Mouse (Mus musculus): ENCODE data around the gene Mlkl.

Gene Mlkl

DNA sequence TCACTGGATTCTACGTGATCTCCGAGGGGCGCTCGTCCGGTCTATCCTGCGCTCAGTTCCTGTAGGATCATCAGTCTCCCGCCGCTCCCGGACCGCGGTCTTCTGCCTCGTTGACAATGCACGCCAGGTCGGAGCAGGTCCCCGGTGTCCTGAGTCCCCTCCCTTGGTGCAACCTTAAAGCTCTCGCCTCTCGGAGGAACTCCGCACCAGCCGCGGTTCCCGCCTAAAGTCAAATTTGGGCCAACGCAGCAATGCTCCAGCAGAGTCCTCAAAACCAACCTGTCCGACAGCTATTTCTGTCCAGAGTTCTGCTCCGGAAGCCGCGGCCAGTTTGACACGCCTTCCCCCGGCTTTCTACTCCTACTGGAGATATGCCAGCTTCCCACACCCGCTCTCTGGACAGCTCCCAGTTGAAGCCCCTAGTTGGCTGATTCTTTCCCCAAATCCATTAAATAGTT, at the start of gene Mlkl:
Mlkl (minus strand) TSS at position 288 of the 458 bp plus-strand sequence.
- ChIA-PET POLR2A (interaction anchor here in 3 of 4 experiments (0.7 to 1.2 kb wide), 7 partner anchors 28 to 1190 kb away, joined by 3 to 8 read pairs (median 3); partner anchors contain the start of gene Rfwd3 (in 1 of the 3)), CTCF (interaction anchor here in 2 of 4 experiments (0.5 to 1.7 kb wide), 8 partner anchors 13 to 675 kb away, joined by 3 to 7 read pairs (median 4); partner anchors contain the start of gene Rfwd3 (in 1 of the 2))

DNA sequence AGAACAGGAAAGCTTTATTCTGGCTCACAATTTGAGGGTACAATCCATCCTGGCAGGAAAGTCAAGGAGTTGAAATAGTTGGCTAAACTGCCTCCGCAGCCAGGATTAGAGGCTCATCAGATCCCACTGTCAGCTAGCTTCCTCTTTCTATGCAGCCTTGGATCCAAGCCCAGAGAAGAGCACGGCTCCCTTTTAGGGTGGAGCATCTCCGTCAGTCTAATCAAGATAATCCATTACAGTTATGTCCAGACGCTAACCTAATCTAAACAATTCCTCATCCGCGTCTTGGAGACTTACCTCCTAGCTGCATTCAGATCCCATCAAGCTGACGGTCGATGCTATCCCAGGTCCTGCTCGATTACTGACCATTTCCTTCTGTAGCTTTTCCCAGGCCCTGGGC, 47.9 kb upstream of the Mlkl start:
- CTCF ChIA-PET = interaction anchor here in 2 of 4 experiments (0.6 to 1.4 kb wide), 2 partner anchors 32 to 208 kb away, joined by 3 to 5 read pairs; no protein-coding TSS in a partner anchor
- POLR2A ChIA-PET = interaction anchor here in 2 of 4 experiments (0.6 to 2.1 kb wide), 2 partner anchors 12 to 954 kb away, joined by 3 to 6 read pairs; no protein-coding TSS in a partner anchor

DNA sequence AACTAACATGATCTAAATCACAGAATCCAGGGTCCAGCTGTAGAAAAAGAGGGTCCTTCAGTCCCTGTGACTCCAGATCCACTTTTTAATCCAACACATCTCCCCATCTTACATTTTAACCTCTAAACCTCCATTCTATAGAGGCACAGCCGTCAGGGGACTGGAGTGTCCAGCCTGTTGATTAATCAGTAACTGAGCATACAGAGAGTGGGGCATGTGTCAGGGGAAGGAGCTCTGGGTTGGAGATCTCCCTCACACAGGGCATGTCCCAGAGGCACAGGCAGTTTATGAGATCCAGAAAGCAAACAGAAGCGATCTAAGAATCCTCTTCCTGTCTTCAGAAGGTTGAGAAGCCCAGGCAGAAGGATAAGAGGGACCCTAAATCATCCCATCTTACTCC, 46.7 kb upstream of the Mlkl start:
- ChIA-PET POLR2A (interaction anchor here in 2 of 4 experiments (0.5 to 0.7 kb wide), 2 partner anchors 112 to 1808 kb away, joined by 3 read pairs; no protein-coding TSS in a partner anchor), CTCF (interaction anchor here in 1 of 4 experiments (1.4 kb wide), 1 partner anchor 34 kb away, joined by 5 read pairs; no protein-coding TSS in a partner anchor)

DNA sequence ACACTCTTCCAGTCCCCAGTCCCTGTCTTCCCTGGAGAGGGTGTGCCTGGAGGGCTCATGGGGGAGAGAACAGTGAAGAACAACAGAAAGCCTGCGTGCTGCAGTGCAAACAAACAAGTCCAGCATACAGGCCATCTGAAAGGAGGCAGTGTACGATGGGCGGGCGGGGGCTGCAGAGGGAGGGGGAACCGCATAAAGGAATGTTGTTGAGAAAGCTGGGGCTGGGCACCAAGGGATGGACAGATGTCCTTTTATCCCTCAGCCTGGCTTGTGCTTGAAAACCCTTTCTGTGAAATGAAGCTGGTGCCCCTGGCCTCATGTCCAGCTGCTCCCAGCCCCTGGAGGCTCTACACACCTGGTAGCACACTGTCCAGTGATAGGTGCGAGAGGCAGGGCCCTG, 37.2 kb upstream of the Mlkl start:
- CTCF ChIA-PET = no interaction called here

DNA sequence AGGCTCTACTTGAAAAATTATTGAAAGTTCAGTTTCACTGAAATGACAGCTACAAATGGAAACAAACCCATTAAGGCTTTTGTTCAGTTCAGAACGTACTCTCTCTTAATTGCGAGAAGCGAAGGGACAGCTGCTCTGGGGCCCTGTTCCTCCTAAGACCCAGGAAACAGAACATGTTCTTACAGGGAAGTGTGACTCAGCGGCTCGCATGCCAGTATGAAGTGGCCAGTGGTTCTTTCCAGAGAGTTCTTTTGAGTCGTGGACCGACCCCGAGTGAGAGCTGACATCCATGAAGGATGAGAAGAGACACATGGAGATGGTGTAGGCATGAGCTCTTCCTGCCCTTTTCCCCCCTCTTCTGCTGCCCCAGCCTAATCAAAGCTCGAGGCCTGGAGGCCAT, 31.7 kb upstream of the Mlkl start:
- ChIA-PET CTCF (interaction anchor here in 1 of 4 experiments (0.8 kb wide), 1 partner anchor 97 kb away, joined by 3 read pairs; no protein-coding TSS in a partner anchor), POLR2A (no interaction called here)

More for the DNA sequence above, 37.2 kb upstream of the Mlkl start:
- POLR2A ChIA-PET = interaction anchor here in 1 of 4 experiments (1.4 kb wide), 1 partner anchor 22 kb away, joined by 3 read pairs; no protein-coding TSS in a partner anchor

DNA sequence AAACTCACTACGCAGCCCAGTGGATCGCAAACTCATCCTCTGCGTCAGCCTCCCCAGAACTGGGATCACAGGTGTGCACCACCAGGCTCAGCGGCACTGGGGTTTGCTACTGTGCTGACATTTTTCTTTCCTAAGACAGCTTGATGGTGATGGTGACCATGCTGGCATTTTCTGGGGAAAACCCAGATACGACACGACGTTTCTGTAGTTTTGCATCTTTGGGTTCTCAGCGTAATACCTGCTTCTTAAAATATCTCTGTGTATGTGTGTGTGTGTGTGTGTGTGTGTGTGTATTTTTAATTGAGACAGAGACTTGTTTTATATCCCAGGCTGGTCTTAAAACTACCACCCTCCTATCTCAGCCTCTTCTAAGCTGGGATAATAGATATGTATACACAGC, 29.4 kb upstream of the Mlkl start:
- ChIA-PET POLR2A (interaction anchor here in 3 of 4 experiments (0.7 to 2.5 kb wide), 7 partner anchors 14 to 275 kb away, joined by 3 to 9 read pairs (median 5); partner anchors contain the start of genes Rfwd3 (in 2 of the 3), Fa2h (in 1 of the 3), Mlkl (in 1 of the 3) and Zfp1 (in 1 of the 3)), CTCF (interaction anchor here in 1 of 4 experiments (1.2 to 1.4 kb wide), 3 partner anchors 14 to 72 kb away, joined by 3 to 6 read pairs (median 3); no protein-coding TSS in a partner anchor)

DNA sequence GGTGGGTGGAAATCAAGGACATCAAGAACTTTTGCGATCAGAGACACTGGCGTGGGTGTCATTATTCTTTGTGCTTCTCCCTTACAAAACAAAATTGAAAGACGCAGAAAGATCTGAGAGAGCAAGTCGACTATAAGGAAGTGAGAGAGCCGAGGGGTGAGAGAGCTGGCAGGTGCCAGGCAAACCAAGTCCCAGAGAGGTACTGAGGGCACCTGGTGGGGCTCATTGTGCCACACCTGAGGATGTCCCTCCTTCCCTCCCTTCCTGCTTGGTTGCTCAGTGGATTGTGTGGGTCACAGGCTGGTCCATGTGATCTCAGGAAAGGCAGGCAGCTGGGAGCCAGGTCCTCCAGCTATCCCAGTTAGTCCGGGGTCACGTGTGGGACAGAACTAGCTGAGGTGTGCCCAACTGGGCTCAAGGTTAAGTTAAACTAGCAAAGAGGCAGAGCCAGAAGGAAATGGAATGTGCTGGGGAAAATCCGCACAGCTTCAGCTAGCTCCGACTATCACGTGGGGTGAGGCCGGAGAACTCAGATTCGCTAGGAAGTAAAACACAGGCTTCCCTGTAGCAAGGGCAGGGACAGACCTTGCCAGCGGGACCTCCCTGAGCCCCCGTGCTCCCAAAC, 28.7 kb upstream of the Mlkl start:
- CTCF ChIA-PET = interaction anchor here in 1 of 4 experiments (0.6 to 1.4 kb wide), 5 partner anchors 14 to 1649 kb away, joined by 3 to 6 read pairs (median 3); no protein-coding TSS in a partner anchor
- POLR2A ChIA-PET = interaction anchor here in 3 of 4 experiments (0.7 to 2.5 kb wide), 10 partner anchors 13 to 326 kb away, joined by 3 to 9 read pairs (median 4); partner anchors contain the start of genes Rfwd3 (in 2 of the 3), Fa2h (in 1 of the 3), Mlkl (in 1 of the 3) and Zfp1 (in 1 of the 3)

DNA sequence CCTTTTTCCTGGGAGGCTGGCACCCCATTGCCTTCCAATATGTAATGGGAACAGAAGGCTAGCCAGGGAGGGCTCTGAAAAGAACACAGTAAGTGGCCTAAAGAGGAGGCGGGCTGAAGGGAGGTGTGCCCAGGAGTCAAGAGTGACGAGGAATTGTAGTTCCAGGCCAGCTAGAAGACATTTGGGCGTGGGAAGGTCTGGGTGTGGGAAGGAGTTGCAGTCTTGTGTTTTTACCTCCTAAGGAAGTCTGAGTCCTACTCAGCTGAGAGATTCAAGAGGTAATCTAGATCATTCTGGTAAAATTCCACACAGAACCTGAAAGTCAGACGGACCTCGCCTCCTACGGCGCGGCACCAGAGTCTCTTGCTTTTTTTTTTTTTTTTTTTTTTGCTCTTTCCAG, 25.5 kb upstream of the Mlkl start:
- ChIA-PET POLR2A (interaction anchor here in 1 of 4 experiments (1.3 kb wide), 1 partner anchor 63 kb away, joined by 3 read pairs; the partner anchor contains the start of gene Rfwd3), CTCF (interaction anchor here in 2 of 4 experiments (0.5 to 0.7 kb wide), 3 partner anchors 77 to 1364 kb away, joined by 3 to 9 read pairs (median 3); no protein-coding TSS in a partner anchor)

DNA sequence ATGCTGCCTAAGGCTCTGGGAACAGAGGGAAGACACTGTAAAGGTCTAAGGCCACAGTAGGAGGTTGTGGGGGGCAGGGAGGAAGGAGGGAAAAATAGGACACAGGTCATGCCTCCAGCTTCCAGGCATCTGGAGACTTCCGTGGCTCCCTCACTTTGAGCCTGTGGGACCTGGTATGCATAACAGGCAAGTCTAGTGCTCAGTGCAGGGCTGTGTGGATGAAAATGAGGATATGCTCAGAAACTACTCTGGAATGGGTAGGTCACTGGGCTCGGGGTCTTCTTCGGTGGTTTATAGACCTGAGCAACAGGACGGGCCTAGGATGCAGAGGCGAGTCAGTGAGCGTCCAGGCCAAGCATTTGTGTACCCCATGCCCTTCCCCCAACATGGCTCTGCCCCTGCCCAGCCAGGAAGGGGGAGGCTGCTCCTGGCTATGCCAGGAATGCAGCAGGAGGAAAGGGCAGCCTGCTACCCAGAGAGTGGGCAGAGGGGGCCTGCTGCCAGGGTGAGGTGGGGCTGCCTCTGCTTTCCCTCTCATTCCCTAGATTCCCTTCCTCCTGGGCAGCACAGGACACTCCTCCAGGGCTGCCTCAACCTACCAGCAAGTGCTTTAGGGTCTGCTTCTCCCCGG, 22.7 kb upstream of the Mlkl start:
- POLR2A ChIA-PET = interaction anchor here in 1 of 4 experiments (1.0 to 1.2 kb wide), 2 partner anchors 71 to 85 kb away, joined by 3 to 5 read pairs; no protein-coding TSS in a partner anchor
- CTCF ChIA-PET = interaction anchor here in 2 of 4 experiments (1.0 kb wide), 2 partner anchors 10 to 43 kb away, joined by 3 read pairs; no protein-coding TSS in a partner anchor

DNA sequence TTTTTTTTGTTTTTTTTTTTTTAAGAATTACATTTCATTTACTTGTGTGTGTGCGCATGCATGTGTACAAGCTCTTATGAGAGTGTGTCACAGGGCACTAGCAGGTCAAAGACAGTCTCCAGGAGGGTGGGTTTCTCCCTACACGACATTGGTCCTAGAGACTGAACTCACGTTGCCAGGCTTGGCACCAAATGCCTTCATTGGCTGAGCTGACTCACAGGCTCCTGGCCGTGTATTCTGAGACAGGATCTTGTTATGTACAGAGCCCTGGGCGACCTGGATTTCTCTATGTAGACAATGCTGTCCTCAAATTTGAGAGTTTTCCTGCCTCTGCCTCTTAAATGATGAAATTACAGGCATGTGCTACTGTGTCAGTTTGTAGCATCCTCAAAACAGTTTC, 22.0 kb upstream of the Mlkl start:
- ChIA-PET POLR2A (interaction anchor here in 3 of 4 experiments (0.5 to 1.0 kb wide), 5 partner anchors 10 to 172 kb away, joined by 3 to 5 read pairs (median 3); no protein-coding TSS in a partner anchor), CTCF (interaction anchor here in 3 of 4 experiments (0.7 to 1.0 kb wide), 4 partner anchors 9 to 455 kb away, joined by 3 to 6 read pairs (median 3); no protein-coding TSS in a partner anchor)

DNA sequence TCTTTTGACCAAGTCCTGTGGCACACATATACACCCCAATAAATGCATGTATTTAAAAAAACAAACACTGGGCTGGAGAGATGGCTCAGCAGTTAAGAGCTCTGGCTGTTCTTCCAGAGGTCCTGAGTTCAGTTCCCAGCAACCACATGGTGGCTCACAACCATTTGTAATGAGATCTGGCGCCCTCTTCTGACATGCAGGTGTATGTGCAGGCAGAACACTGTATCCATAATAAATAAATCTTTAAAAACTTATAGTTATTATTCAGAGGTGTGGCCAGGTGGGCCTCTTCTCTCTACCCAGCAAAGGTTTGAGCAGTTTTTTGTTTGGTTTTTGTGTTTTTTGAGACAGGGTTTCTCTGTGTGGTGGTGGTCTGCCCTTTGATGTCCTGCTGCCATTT, 20.9 kb upstream of the Mlkl start:
- ChIA-PET CTCF (interaction anchor here in 1 of 4 experiments (0.6 kb wide), 1 partner anchor 95 kb away, joined by 14 read pairs; no protein-coding TSS in a partner anchor), POLR2A (interaction anchor here in 1 of 4 experiments (0.7 kb wide), 1 partner anchor 173 kb away, joined by 3 read pairs; no protein-coding TSS in a partner anchor)

DNA sequence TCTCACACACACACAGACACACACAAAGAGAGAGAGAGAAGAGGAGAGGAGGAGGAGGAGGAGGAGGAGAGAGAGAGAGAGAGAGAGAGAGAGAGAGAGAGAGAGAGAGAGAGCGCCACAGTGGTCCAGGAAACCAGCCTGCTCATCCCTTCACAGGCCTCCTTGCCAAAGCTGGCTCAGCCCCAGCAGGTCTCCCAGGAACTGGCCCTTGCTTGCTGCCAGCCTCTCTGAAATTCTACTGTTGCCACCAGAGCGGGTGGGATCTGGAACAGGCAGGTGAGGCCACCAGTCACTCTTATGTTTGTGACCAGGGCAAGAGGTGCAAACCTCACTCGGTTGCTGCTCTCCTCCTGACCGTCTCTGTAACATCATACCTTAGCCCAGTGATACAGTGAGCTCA, 19.5 kb upstream of the Mlkl start:
- POLR2A ChIA-PET = no interaction called here
- CTCF ChIA-PET = interaction anchor here in 1 of 4 experiments (0.6 kb wide), 1 partner anchor 655 kb away, joined by 3 read pairs; no protein-coding TSS in a partner anchor

DNA sequence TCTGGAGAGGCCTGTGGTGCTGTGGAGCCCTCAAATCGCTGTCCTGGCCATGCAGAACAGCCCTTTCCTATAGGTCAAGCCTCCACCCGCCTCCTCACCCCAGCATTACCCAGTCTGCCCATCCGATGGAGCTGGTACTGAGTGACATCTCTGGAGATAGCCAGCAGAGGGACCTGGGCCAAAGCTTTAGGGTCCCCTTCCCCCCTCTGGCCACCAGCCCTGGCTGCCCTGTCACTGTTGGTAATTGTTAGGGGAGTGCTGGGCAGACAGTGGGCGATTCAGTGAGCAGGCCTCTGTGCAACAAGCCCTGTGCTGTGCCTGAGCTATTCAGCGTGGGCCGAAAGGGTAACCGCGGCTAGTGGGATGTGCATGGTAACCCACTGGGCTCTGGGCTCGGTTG, 15.5 kb upstream of the Mlkl start:
- ChIA-PET CTCF (interaction anchor here in 2 of 4 experiments (0.5 to 1.2 kb wide), 3 partner anchors 14 to 115 kb away, joined by 3 read pairs; no protein-coding TSS in a partner anchor), POLR2A (interaction anchor here in 2 of 4 experiments (0.7 to 1.1 kb wide), 3 partner anchors 11 to 434 kb away, joined by 3 read pairs; partner anchors contain the start of gene St3gal2 (in 1 of the 2))

DNA sequence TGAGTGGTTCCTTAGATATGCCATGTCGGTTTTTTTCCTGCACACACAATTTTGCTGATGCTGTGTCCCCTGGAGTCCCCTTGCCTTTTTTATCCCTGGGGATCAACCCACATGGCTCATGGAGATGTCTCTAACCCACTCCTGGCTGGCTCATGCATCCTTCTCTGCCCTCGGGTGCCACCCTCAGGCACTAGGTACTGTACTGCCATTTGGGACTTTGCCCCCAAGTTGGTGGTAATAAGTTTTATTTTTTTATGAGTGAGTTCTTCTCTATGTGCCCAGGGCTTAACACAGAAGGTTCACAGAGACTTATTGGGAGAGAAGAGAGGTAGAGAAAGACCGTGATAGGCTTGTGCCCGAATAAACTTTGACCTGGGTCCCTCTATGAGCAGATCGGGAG, 14.3 kb upstream of the Mlkl start:
- ChIA-PET CTCF (no interaction called here), POLR2A (no interaction called here)

DNA sequence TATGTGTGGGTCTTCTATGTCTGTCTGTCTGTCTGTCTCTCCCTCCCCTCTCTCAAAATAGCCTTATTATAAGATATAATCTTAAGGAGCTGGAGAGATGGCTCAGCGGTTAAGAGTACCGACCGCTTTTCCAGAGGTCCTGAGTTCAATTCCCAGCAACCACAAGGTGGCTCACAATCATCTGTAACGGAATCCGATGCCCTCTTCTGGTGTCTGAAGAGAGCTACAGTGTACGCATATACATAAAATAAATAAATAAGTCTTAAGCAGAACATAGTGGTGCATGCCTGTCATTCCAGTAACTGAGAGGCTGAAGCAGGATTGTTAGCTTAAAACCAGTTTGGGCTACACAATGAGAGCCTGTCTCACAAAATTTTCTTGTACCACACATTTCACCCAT, 12.6 kb upstream of the Mlkl start:
- POLR2A ChIA-PET = interaction anchor here in 2 of 4 experiments (0.6 to 0.9 kb wide), 2 partner anchors 51 to 642 kb away, joined by 3 to 6 read pairs; partner anchors contain the start of genes Adat1 (in 1 of the 2) and Rfwd3 (in 1 of the 2)

DNA sequence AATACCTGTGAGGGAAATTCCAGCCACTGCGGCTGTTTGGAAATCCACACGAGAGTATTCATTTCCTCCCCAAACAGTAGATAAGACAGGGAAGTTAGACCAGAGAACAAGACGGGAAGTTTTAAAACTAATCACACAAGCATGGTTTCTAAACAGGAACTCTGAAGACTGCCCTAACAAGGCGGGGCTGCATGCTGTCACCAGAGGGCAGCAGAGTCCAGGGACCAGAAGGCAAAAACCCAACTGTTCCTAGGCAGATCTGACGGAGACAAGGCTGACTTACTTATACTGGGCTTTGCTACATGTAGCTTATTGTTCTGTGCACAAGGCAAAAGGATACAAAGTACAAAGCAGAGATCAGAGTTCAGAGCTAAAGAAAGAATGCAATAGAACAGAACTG, 5.2 kb upstream of the Mlkl start:
- ChIA-PET POLR2A (no interaction called here), CTCF (interaction anchor here in 3 of 4 experiments (0.7 to 2.3 kb wide), 6 partner anchors 15 to 123 kb away, joined by 3 to 10 read pairs (median 4); no protein-coding TSS in a partner anchor)

More for the DNA sequence above, 12.6 kb upstream of the Mlkl start:
- CTCF ChIA-PET = interaction anchor here (0.5 to 1.3 kb wide), 12 partner anchors 10 to 601 kb away, joined by 3 to 8 read pairs (median 3); partner anchors contain the start of gene Mlkl (in 1 of the 4)

DNA sequence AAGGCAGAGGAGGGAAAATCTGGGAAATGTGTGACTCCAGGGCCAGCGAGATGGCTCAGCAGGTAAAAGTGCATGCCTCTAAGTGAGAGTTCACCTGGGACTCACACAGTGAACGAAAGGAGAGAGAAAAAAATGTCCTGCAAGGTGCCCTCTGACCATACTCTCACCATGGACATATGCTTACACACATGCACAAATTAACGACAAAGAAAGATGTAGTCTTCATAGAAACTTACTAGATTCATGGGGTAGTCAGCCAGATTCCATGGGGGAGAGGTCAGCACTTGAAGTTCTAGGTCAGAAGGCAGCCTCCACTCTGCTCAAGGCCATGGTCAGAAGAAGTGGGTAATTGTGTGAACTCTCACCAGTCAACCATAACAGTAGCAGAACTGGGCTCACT, 2.2 kb upstream of the Mlkl start:
- POLR2A ChIA-PET = no interaction called here
- CTCF ChIA-PET = interaction anchor here in 1 of 4 experiments (0.6 kb wide), 1 partner anchor 68 kb away, joined by 4 read pairs; no protein-coding TSS in a partner anchor

Measured in embryonic stem cell, embryonic (primary cell).